Mouse (Mus musculus): ENCODE results near the gene Xdh.

DNA sequence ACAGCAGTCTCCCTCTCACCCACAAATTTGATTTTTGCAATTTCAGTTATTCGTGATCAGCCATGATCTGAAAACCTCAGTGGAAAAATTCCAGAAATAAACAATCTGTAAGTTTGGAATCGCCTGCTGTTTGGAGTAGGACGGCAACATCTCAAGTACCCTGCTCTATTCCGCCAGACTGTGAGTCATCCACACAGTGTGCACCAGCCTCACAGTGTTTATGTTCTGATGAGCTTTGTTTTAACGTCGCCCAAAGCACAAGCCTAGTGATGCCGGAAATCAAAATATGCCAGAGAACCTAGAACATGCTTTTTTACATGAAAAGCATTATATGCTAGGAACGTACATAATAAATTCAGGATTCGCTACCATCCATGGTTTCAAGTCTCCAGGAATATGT, 14.9 kb upstream of the Xdh start:
- TF ChIP-seq CTCF (IDR thresholded peaks at IDR 0.05; ENCODE audit: borderline replicate concordance, extremely low read depth, insufficient read depth, insufficient read length) (no peak), POLR2A (IDR thresholded peaks at IDR 0.05; ENCODE audit: borderline replicate concordance, extremely low read depth, insufficient read depth, insufficient read length, poor library complexity, severe bottlenecking) (no peak)
